ENCODE assay signal across 8 mouse cellular contexts in the genomic region with DNA sequence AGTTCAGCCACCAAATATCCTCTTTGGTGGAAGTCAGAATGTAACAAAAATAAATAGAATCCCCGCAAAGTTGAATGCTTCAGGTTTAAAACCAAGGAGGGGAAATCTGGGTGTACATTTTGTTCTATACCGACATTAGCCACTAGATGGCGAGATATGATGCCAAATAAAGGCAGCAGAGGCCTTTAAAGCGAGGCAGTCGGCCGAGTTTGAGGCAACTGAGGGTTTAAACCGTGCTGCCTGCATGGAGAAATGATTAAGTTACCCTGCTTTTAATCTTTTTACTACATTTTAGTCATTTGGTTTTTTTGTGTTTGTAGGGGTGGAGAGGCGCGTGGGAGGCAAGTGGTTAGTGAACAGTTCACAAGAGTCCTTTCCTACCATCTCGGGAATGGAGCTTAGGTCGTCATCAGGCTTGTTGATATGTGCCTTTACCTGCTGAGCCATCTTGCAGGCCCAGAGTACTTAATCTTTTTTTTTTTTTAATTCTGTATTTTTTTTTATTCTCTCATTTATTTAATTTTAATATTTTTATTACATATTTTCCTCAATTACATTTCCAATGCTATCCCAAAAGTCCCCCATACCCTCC.
DNase-seq lines count a peak whose midpoint lies in the region; ATAC-seq and TF ChIP-seq lines count a peak whose summit lies in the region.

No protein-coding gene starts in this region.

- H3K27me3 ChIP-seq in forebrain, embryonic 12.5 days, result 0 out of 2 replicates have a peak, but pooled peaks cover 4% of the 10 kb centered on the region
- no peaks in the 10 kb centered on the region for H3K27me3 ChIP-seq in hindbrain, embryonic 12.5 days

- TF ChIP-seq POLR2A in brain, embryonic 14.5 days (IDR thresholded peaks at IDR 0.05; ENCODE audit: borderline replicate concordance, extremely low read depth, insufficient read depth, insufficient read length, poor library complexity, severe bottlenecking), result no peak

- H3K9me3 ChIP-seq in forebrain, embryonic 12.5 days, result no peaks in the 10 kb centered on the region
- H3K9me3 ChIP-seq in hindbrain, embryonic 12.5 days (replicated peaks), result no peaks in the 10 kb centered on the region

- H3K4me3 ChIP-seq in forebrain, embryonic 12.5 days (replicated peaks), result no peak overlapping the region
- no peak overlapping the region for H3K4me3 ChIP-seq in hindbrain, embryonic 12.5 days

- no peak overlapping the region for H3K27ac ChIP-seq in forebrain, embryonic 12.5 days
- H3K27ac ChIP-seq in hindbrain, embryonic 12.5 days, result no peak overlapping the region

- no peaks in the 10 kb centered on the region for H3K36me3 ChIP-seq in forebrain, embryonic 12.5 days (replicated peaks)
- H3K36me3 ChIP-seq in hindbrain, embryonic 12.5 days, result no peaks in the 10 kb centered on the region

- H3K4me2 ChIP-seq in forebrain, embryonic 12.5 days, result no peak overlapping the region
- H3K4me2 ChIP-seq in hindbrain, embryonic 12.5 days (replicated peaks), result 0 out of 2 replicates have a peak overlapping the region, but pooled peaks have one; percentile 19

- peak; percentile 90 for ATAC-seq in forebrain, embryonic 12.5 days (ENCODE audit: low FRiP score)
- ATAC-seq in hindbrain, embryonic 12.5 days (ENCODE audit: low FRiP score), result peak; percentile 66

- no peaks in the 10 kb centered on the region for H3K4me1 ChIP-seq in forebrain, embryonic 12.5 days
- no peaks in the 10 kb centered on the region for H3K4me1 ChIP-seq in hindbrain, embryonic 12.5 days

- no peak overlapping the region for H3K9ac ChIP-seq in forebrain, embryonic 12.5 days
- H3K9ac ChIP-seq in hindbrain, embryonic 12.5 days, result no peak overlapping the region

- WGBS in forebrain, embryonic 12.5 days, result 21% methylated on average over 11 of the region's 11 CpGs
- WGBS in hindbrain, embryonic 12.5 days, result 18% methylated on average over 11 of the region's 11 CpGs

- peak; percentile 47 for DNase-seq in gastrocnemius, adult 18-20 months (ENCODE audit: low spot score)
- no peak for DNase-seq in gastrocnemius, postnatal 25 days
- peak; percentile 90 for DNase-seq in brain, embryonic 14.5 days (ENCODE audit: low read depth)
- DNase-seq in layer of hippocampus, postnatal 10 days (ENCODE audit: low spot score in 2 of 2), result peak; percentile 49 to 70
- DNase-seq in lung, postnatal 4 days, result peak; percentile 30 to 59
- DNase-seq in right cerebral cortex, adult 18-20 months, result peak; percentile 75

- peak; percentile 71 for TF ChIP-seq CTCF in brain, embryonic 14.5 days (IDR thresholded peaks at IDR 0.05; ENCODE audit: borderline replicate concordance, extremely low read depth, insufficient read depth, insufficient read length)
